Mouse (Mus musculus): Measurements from ENCODE around the gene Cd47. TPM values are rescaled to one million over a fixed set of nuclear protein-coding genes. Genes with fewer than 3 reads are reported as not detected.

Cd47 gene
- total RNA-seq, 2 experiments from 2014 or later, result 22.4 to 26.8 TPM

DNA sequence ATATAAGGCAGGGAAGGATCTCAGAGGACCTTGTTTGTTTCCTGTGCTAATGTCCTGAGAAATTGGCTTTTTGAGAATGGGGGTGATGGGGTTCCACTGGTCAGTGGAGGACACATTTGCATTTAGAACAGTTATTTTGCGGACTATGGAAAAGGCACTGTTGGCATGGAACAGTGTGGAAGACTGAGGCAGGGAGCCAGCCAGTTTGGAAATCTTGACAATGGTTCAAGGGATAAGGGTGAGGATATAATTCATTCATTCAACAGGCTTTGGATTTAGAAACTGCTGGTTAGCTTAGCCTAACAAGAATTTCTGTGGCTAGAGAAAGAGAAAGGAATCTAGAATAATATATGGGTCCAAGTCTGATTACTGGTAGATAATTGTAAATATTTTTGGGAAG lies 61.7 kb downstream of the Cd47 start:
- no peak for DNase-seq (ENCODE audit: low spot score)

DNA sequence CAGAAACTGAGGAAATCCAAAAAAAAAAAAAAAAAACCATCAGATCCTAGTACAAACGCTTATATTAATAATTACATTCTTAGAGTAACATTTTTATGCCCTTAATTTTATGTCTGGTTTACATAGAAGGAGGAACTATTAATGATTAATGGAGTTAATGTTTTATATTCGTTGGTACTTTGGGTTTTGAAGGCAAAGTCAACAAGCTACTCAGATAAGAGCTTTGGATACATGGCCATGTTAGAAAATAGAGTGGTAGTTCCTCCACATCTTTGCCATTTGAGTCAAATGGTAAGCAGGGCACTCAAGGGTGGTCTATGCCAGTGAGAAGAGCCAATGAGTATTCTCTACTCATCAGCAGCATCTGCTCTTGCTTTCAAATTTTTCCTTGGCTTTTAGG lies 66.3 kb downstream of the Cd47 start:
- no peak for DNase-seq (ENCODE audit: low spot score)

DNA sequence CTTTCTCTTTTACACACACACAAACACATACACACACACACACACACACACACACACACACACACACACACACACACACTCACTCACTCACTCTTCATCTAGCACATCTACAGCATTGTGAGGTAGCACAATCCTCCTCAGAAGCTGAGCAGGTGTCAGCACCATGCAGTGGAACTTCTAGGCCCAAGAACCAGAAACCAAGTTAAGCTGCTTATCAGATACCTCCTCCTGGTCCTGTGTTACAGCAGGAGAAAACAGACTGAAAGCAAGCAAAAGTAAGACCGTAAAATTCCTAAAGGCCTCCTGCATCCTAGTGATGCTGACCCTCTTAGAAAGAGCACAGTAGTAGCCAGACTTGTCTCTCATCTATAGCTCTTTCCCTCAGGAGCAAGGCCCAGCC lies 67.9 kb downstream of the Cd47 start:
- no peak for DNase-seq (ENCODE audit: low spot score)

DNA sequence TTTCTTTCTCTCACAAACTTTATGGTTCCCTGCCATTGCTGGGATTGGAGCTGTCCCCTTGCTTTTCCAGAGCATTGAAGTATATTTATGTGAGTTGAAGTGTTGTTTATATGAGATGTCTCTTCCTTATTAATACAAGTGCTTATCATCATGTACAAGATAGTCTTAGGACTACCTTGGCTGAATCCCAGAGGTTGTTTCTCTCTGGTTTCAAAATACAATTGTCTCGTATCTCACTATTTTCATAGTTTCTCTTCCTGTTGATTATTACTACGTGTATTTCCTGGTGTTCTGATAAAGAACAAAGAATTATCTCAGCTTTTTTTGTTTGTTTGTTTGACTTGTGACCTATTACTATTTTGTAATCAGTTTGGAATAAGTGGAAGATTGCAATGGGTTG lies 73.6 kb downstream of the Cd47 start:
- no peak for DNase-seq (ENCODE audit: low spot score)

DNA sequence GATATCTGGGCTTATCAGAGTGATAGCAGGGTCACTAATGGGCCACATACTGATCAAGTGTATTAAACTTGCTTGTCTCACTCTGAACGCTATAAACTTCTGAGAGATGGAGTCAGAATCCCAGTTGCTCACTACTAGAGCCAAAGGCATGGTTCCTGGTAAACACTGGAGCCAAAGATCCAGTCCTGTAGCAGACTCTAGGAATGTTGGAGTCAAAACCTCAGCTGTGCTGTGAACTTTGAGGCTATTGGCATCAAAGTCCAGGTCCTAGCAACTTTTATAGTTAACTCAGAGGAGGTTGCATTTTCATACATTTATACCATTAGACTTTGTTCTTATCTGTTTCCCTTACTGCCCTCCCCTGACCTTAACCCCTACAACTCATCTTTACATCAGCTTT lies 74.2 kb downstream of the Cd47 start:
- DNase-seq (ENCODE audit: low spot score), result no peak

DNA sequence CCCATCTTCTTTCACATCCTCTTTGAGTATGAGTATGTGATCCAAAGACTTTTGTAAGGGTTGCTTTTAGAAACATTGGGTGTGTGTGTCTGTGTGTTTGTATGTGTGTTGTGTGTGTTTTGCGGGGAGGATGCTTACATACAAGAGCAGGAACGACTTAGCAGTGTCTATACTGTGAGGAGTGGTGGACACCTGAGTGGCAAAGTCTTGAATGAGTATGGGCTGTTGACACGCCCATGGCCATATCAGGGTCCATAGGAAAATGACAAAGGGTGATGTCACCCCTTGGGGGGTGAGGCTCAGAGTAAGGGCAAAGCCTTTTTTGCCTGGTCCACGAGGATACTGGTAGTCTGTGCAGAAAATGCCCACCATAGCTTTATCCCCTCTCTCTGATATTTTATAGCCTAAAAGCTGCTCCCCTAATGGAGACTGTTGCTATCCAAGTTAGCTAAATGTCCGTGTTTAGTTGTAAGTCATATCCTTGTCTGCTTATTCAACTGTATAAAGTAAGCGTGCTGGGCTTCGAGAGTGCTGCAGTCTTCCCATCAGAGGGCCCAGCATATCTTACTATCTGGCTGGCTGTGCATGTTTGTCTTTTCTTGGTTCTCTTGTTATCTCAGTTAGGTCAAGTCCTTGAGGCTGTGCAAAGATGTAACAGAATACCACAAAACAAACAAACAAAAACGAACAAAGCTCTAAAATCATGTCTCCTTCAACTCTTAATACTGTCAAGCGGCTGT lies 76.1 kb downstream of the Cd47 start:
- no peak for DNase-seq (ENCODE audit: low spot score)

DNA sequence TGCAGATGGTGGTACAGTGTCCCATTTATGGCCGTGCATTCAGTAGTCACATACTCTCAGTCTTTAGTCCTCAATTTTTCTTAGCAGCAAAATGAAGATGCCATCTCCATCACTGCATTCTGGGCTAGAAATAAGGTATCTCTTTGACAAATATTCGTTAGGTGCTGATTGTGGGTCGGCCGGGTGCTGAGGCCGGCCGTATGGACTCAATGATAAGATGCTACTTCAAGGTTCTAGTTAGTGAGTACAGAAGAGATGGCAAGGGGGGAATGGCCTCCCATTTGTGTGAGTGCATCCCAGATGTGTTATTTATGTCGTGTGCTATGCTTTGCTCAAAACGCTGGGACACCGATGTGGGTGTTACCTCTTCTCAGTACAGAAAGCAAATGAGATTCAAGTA lies 76.9 kb downstream of the Cd47 start:
- no peak for DNase-seq (ENCODE audit: low spot score)

DNA sequence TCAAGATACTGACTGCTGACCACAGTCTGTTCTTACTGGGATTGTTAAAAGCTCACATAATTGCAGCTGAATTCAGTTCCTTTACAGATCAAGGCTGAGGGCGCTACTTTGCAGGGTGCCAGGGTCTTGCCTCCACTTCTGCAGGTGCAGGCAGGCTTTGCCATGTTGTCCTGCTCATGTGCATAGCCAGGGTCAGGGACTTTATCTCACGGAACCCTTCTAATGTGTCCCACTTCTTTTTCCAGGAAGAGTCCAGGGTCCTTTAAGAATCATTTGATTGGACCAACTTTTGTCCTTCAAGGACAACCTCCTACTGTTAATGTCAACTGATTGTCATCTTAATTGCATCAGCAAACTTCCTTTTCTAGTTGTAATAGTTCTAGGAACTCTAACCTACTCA lies 77.7 kb downstream of the Cd47 start:
- no peak for DNase-seq (ENCODE audit: low spot score)

DNA sequence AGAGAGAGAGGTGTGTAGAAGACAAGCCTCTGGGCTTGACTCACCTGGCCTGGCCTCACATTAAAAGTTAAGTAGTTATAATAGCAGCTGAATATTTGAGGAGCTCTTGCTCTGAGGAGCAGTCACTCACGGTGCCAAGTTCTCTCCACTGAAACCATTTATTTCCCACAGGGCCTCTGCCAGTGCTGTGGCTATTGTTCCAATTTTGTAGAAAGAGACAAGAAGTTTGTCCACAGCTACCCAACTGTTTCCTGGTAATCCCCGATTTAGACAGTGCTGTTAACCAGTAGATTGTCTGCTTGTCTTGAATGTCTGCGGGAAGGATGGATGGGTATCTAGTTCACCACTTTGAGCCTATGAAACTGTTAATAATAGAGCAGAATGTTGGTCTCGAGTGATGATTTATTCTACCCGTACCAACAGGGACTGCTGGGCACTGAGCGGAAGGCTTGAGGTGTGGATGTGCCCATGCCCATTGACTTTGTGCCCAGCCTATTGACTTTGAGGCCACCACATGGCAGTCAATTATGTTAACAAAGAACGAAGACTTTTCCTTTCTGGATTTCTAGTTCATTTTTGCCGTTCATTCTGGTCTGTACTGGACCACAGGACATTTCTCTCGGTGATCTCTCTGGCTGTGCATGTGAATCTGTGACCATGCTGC lies 86.2 kb downstream of the Cd47 start:
- no peak for DNase-seq (ENCODE audit: low spot score)

DNA sequence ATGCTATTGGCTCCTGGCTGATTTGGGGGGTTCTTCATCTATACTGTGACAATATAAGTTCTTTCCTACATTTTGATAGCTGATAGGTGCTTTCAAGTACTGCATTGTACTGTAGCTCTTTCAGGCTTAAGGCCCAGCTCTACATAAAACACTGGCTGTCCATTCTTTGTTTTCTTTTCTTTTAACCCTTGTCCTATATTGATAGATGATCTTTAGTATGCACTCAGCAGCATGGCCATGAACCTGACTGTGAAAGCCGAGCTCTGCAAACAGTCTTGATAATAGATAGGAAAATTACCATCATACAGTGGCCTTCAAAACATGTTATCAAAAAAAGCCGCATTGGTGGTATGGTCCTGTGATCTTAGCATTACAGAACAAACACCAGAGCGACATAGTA lies 87.0 kb downstream of the Cd47 start:
- no peak for DNase-seq (ENCODE audit: low spot score)

DNA sequence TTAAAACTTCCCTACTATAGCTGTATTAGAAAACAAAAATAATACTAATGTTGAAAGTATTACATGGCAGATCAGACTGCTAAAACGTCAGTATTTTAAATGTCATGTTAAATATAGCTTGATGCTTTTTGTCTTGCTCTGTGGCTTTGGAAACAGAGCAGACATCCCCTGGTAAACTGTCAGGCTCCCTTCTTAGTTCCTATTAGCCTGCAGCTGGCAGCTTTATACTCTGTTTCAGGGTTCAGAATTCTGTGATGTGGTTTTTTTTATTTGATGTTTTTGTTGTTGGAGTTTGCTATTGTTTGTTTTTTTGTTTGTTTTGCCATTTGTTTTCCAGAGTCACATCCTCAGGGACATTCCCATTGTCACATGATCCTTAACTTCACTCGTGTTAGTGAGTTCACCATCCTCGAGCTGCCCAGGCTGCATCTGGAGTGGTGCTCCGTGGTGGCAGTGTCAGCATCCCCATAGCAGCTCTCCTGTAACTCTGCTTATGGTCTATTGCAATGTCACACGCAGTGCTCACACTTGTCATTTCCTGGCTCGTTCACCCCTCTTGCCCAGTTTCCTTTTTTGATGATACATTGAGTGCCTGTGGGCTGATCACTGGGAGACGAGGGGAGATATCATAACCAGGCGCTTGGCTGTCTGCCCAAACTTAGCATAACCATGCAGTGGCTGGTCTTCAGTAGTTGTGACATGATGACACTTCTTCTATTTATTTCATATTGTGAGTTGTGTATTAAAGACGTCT lies 87.7 kb downstream of the Cd47 start:
- DNase-seq (ENCODE audit: low spot score), result peak; percentile 28

DNA sequence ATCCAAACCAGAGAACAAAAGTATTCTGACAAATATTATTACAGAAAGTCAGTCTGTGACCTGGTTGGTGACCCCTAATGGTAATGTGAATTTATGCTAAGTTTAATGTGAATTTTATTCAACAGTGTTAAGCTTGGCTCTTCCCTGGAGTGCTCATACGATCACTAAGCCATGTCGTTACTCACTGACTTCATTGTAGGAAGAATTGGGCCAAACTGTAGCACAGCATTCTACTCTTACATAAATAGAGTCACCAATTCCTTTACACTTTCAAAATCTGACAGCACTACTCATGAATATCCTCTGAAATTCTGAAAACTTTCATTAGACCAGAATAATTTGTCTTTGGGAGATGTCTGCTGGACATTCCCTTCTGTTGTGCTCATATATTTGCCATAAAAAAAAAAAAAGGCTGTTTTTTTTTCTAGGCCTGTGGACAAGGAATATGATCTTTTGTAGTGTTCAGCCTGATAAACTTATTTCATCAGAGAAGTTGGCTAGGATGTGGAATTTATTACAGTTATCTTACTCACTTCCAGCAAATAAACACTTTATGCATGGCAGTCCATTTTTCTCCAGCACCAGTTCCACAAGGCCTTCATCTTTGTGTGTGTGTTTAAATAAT lies 88.8 kb downstream of the Cd47 start:
- DNase-seq (ENCODE audit: low spot score), result no peak

DNA sequence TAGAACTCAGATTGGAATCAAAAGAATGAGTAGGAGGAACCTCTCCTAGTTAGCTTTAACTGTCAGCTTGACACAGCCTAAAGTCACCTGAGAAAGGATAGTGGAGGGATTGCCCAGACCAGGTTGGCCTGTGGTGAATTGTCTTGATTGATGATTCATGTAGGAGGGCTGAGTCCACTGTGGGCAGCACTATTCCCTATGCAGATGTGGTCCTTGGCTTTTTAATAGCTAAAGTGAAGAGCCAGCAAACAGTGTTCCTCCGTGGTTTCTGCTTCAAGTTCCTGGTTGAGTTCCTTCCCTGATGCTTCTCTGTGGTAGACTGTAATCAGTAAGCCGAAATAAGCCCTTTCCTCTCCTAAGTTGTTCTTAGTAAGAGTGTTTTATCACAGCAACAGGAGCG lies 91.9 kb downstream of the Cd47 start:
- DNase-seq (ENCODE audit: low spot score), result no peak

DNA sequence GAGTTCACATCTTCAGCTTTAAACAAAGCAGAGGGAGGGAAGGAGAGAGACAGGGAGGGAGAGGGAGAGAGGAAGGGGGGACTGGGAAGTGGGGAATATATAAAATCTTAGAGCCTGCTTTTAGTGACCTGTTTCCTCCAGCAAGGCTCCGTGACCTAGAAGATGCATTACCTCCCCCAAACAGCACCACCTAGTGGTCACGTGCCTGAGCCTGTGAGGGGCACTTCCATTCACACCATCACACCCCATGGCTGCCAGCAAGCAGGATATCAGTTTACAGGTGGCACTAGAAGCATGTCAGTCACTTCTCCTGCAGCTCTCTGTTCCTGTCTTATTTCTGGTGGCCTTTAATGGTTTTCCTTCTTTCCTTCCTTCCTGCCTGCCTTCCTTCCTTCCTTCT lies 92.6 kb downstream of the Cd47 start:
- DNase-seq (ENCODE audit: low spot score), result no peak

DNA sequence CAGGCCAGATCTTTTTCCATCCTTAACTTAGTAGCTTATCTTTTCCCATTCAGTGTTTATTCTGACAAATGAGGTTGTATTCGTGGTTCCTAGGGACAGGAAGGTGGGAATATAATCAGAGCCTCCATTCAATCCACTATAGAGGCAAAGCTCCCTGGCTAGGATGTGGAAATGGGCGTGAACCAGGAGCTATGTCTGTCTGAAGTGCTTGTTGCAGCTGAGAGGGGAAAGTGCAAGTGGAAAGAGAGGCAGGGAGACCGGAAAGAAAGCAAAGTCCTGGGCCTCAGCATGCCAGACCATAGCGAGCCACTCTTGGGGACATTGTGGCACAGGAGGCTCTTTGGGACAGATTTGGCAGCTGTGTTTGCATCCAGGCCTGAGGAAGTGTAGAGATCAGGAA lies 94.3 kb downstream of the Cd47 start:
- DNase-seq (ENCODE audit: low spot score), result no peak

DNA sequence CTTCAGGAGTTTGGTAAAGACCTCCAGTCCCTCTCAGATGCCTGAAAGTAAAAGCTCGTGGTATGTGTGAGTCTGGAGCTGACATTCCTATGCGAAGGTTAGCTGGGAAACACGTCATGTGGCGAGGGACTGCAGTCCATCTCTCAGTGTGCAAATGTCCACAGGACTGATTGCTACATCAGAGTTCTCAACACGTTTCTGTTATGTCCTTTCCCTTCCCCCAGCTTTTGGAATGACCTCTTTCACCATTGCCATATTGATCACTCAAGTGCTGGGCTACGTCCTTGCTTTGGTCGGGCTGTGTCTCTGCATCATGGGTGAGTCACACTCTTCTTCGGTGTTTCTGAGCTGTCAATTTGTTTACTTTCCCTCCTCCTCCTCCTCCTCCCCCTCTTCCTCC lies 95.8 kb downstream of the Cd47 start:
- no peak for DNase-seq (ENCODE audit: low spot score)

DNA sequence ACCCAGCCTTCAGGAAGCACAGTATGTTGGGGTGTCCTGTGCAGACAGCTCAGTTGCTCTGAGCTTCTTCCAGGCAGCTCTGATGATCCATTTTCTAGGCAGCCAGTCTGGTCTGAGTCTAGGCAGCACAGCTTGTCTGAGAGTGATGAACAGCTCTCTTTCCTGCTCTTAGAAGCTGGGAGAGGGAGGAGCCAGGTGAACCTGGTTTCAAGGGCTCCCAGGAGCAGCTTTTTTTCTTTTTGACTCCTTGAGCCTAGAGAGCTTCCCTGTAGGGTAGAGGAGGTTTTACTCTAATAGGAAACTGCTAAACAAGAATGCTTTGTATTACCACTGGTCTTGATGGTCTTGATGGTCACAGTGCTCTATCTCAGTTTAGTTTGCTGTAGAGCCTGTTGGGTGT lies 101.1 kb downstream of the Cd47 start:
- no peak for DNase-seq (ENCODE audit: low spot score)

DNA sequence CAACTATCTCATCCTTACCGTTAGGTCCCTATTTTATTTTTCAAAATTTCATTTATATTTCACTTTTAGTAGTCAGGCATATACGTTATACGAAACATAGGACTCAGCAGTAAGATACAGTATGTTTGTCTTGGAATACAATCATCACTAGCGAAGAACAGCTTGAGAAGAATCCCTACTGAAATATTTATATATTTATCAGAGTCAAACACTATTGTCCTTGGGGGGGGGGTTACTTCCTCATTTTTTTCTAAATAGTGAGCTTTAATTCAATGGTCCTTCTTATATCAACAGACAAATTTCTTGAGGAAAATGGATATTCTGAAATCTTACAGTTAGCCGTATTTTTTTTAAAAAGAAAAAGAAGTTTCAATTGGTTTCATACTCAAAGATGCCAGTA lies 101.8 kb downstream of the Cd47 start:
- DNase-seq (ENCODE audit: low spot score), result no peak

DNA sequence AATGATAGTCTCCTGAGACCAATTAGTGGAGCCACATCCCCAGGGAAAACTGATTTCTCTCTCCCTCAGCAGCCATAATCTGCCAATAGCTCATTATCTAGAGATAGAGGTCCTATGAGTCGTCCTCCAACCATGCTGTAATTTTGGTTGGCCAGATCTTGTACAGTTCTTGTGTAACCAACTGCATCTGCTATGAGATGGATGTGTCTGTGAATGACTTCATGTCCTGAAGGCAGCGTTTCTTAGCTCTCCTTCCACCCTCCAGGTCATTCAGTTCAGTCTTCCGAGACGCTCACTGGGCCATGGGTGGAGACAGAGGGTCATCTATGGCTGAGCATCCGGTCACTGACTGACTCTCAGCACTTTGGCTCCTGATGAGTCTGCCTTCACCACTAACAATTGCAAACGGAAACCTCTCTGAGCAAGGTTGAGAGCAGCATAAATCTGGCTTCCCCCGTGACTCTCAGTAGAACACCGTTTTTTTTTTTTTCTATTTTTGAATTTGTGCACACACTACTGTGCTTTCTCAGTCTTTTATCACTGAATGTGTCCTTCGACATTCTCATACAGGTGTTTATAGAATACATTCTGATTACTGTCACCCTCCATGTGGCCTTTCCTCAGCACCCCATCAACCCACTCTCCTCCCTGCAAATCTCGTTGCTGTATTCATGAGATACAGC lies 104.1 kb downstream of the Cd47 start:
- DNase-seq (ENCODE audit: low spot score), result no peak

DNA sequence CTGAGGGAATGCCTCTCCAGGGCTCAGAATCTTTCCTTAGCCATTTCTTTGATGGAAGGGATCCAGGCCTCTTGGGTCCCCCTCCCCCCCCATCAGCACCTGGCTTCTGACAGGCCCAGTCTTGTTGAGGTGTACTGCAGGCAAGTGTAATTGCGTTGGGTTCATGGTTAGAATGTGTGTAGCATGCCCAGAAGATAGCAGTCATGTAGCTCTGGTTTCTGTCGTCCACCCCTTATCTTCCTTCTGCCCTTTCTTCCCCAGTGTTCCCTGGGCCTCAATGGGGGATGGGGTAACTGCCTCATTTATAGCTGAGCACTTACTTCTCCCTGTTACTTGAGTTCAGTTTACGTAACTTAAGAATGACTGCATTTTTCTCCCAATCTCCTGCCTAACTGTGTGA lies 104.7 kb downstream of the Cd47 start:
- DNase-seq (ENCODE audit: low spot score), result no peak

DNA sequence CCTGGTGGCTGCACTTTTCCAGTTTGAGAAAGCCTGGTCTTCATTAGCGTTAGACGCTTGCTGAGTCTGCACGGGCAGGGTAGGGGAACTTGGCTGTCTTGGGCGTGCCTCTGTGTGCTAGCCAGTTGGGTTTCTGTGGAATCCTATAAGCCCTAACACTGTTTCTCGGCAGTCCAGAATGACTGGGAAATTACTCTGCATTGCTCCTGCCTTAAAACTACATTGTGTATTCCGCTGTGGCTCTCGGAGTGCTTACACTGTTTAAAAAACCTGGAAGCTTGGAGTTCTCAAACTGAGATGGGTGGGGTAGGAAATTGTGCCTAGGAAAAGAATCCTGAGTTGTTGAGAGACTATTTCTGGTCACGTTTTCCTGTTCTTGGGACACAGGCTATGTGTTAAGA lies 105.3 kb downstream of the Cd47 start:
- no peak for DNase-seq (ENCODE audit: low spot score)

DNA sequence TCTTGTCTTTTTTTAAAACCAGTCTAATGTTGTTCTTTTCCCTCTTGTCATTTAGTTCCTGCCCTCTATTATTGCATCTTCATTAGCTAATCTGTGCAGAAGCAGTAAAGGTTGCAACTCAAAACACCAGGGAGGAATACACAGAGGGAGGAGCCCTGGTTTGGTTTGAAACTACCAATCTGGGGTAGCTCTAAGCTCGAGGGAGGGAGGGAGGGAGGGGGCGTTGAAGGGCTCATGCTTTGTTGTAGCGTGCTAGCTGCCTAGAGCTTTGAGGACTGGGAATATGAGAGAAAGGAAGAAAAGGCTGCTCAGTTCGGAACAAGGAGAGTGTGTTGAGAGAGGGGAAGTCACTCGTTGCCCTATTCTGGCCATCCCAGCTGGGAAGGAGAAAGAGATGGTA lies 105.7 kb downstream of the Cd47 start:
- no peak for DNase-seq (ENCODE audit: low spot score)

All from gastrocnemius, adult 18-20 months (tissue).